Mouse (Mus musculus) myocyte (in vitro differentiated cells): ENCODE results near the gene Hipk3. TPM values are rescaled to one million over a fixed set of nuclear protein-coding genes. Genes with fewer than 3 reads are reported as not detected.

ENCODE experiments used
- H3K27me3 ChIP-seq: one replicate; pipeline ENCODE4 v1.6.1; 2011; ENCODE audit not compliant: control insufficient read depth, insufficient read depth, insufficient read length
- H3K36me3 ChIP-seq: one replicate; pipeline ENCODE4 v1.6.1; 2011; ENCODE audit not compliant: control insufficient read depth, insufficient read depth
- H3K4me2 ChIP-seq: one replicate; pipeline ENCODE4 v1.6.1; 2011; ENCODE audit warnings: low read depth, control low read depth
- H3K4me3 ChIP-seq: one replicate; pipeline ENCODE4 v1.5.1; 2011; ENCODE audit warnings: mild to moderate bottlenecking, control low read depth, moderate library complexity
- H3K79me2 ChIP-seq: one replicate; pipeline ENCODE4 v1.6.1; 2011; ENCODE audit not compliant: control insufficient read depth, insufficient read depth
- H3ac ChIP-seq: one replicate; pipeline ENCODE4 v1.6.1; 2011; ENCODE audit not compliant: control insufficient read depth, insufficient read length
- CEBPB ChIP-seq: IDR thresholded peaks from 2 replicates; pipeline ENCODE4 v1.6.1; 2011; ENCODE audit warnings: mild to moderate bottlenecking, moderate library complexity; ENCODE audit not compliant: poor library complexity, insufficient read depth, severe bottlenecking
- E2F4 ChIP-seq: IDR thresholded peaks from one replicate; pipeline ENCODE4 v1.6.1; 2011; ENCODE audit warnings: mild to moderate bottlenecking, control low read depth, moderate library complexity; ENCODE audit not compliant: insufficient read depth
- MAX ChIP-seq: IDR thresholded peaks from one replicate; pipeline ENCODE4 v1.6.1; 2011; ENCODE audit warnings: low read depth, mild to moderate bottlenecking, control low read depth
- MYOD1 ChIP-seq, 3 experiments: IDR thresholded peaks; one replicate each; pipeline ENCODE4 v1.6.1; 2011; ENCODE audit warnings: control low read depth in 2 of 3, low read depth in 2 of 3, mild to moderate bottlenecking in 2 of 3, moderate library complexity in 1 of 3; ENCODE audit not compliant: insufficient read length in 2 of 3, control insufficient read depth in 1 of 3
- MYOG ChIP-seq, 3 experiments: IDR thresholded peaks; one replicate each; pipeline ENCODE4 v1.6.1; 2011; ENCODE audit warnings: control low read depth in 2 of 3, low read depth in 2 of 3, mild to moderate bottlenecking in 2 of 3; ENCODE audit not compliant: insufficient read length in 2 of 3, control insufficient read depth in 1 of 3, insufficient read depth in 1 of 3
- POLR2A ChIP-seq: IDR thresholded peaks from one replicate; pipeline ENCODE4 v1.6.1; 2011; ENCODE audit warnings: low read depth, mild to moderate bottlenecking, control low read depth, moderate library complexity; ENCODE audit not compliant: insufficient read length
- POLR2AphosphoS2 ChIP-seq: IDR thresholded peaks from one replicate; pipeline ENCODE4 v1.6.1; 2011; ENCODE audit warnings: low read depth, control low read depth; ENCODE audit not compliant: insufficient read length
- REST ChIP-seq: IDR thresholded peaks from one replicate; pipeline ENCODE4 v1.6.1; 2011; ENCODE audit warnings: mild to moderate bottlenecking, control low read depth, moderate library complexity; ENCODE audit not compliant: insufficient read depth, insufficient read length
- SRF ChIP-seq: IDR thresholded peaks from one replicate; pipeline ENCODE4 v1.6.1; 2011; ENCODE audit warnings: low read depth; ENCODE audit not compliant: control insufficient read depth, insufficient read length
- TCF12 ChIP-seq: IDR thresholded peaks from one replicate; pipeline ENCODE4 v1.6.1; 2011; ENCODE audit warnings: mild to moderate bottlenecking, control low read depth; ENCODE audit not compliant: poor library complexity, insufficient read depth, severe bottlenecking
- TCF3 ChIP-seq: IDR thresholded peaks from one replicate; pipeline ENCODE4 v1.6.1; 2011; ENCODE audit warnings: low read depth, control low read depth; ENCODE audit not compliant: insufficient read length
- USF1 ChIP-seq: IDR thresholded peaks from one replicate; pipeline ENCODE4 v1.6.1; 2011; ENCODE audit warnings: low read depth, mild to moderate bottlenecking, control low read depth, moderate library complexity
- polyA plus RNA-seq: library from polyadenylated mRNA; unstranded; fragments of >200 nt; fragmentation: generic; extraction: Trizol; gene quantifications from one replicate; pipeline ENCODE4 v1.2.1, GENCODE M21; 2012; ENCODE audit warnings: missing spikeins

The Hipk3 gene
- polyA plus RNA-seq, 1 experiment: 14.3 TPM

GRCm38 (mm10) chr2:104378791-104379190 is 115.5 kb downstream of the Hipk3 start:
- no peak overlapping the region for H3K4me3 ChIP-seq
- H3K36me3 ChIP-seq: no peaks in the 10 kb centered on the region
- no peak for TF ChIP-seq E2F4
- TF ChIP-seq MYOD1 (IDR thresholded peaks at IDR 0.05; ENCODE audit: control insufficient read depth in 1 of 3, insufficient read length in 2 of 3, low read depth in 2 of 3): no peak
- TF ChIP-seq REST: no peak
- TF ChIP-seq TCF12: no peak
- no peak for TF ChIP-seq SRF
- TF ChIP-seq MYOG (IDR thresholded peaks at IDR 0.05; ENCODE audit: control insufficient read depth in 1 of 3, insufficient read depth in 1 of 3, insufficient read length in 2 of 3, low read depth in 2 of 3): no peak
- no peak for TF ChIP-seq TCF3
- no peak for TF ChIP-seq POLR2AphosphoS2
- TF ChIP-seq CEBPB: no peak
- no peak for TF ChIP-seq POLR2A
- TF ChIP-seq USF1: no peak
- no peak for TF ChIP-seq MAX
- H3ac ChIP-seq: no peak overlapping the region
- no peak overlapping the region for H3K4me2 ChIP-seq
- H3K79me2 ChIP-seq: no peaks in the 10 kb centered on the region
- peaks cover 23% of the 10 kb centered on the region for H3K27me3 ChIP-seq

- H3K4me2 ChIP-seq: no peak overlapping the region
- H3ac ChIP-seq: no peak overlapping the region
- no peaks in the 10 kb centered on the region for H3K79me2 ChIP-seq
- peaks cover 15% of the 10 kb centered on the region for H3K27me3 ChIP-seq
- no peak overlapping the region for H3K4me3 ChIP-seq
- no peaks in the 10 kb centered on the region for H3K36me3 ChIP-seq
- TF ChIP-seq E2F4 (no peak), POLR2A (no peak)
Observed at GRCm38 (mm10) chr2:104377990-104378389, 116.3 kb downstream of the Hipk3 start.

Other genes starting within 250 kb of the Hipk3 start
- 0.60 TPM for gene D430041D05Rik, start 83.4 kb downstream of the Hipk3 start, polyA plus RNA-seq
- 12.0 TPM for gene Cstf3, start 96.1 kb upstream of the Hipk3 start, polyA plus RNA-seq
- 7.8 TPM for gene Tcp11l1, start 217.7 kb upstream of the Hipk3 start, polyA plus RNA-seq
- not detected for gene Pin1rt1, start 221.9 kb upstream of the Hipk3 start, polyA plus RNA-seq
- gene Depdc7, start 248.4 kb upstream of the Hipk3 start, polyA plus RNA-seq: 4.3 TPM